Mouse (Mus musculus) forebrain, embryonic 11.5 days (tissue): ENCODE results near the gene Ufc1. TPM values are rescaled to one million over a fixed set of nuclear protein-coding genes. Genes with fewer than 3 reads are reported as not detected.
"Not testable (repeated sequence)": the region's sequence is repeated elsewhere in the genome, so short reads cannot be mapped to it uniquely, and the experiment has no call there.

Source experiments
- ATAC-seq: fragments of 200-750 bp; cut with Nextera tagmentation; replicated peaks from 2 replicates; pipeline ENCODE4 v1.8.0; 2017; ENCODE audit warnings: moderate TSS enrichment; ENCODE audit not compliant: low FRiP score
- DNase-seq: peaks from one replicate; pipeline ENCODE4 v3.0.0-alpha.2; 2017; ENCODE audit warnings: low spot score
- H3K27ac ChIP-seq: fragments of 300-500 bp; sonication (generic); 2 replicates; pipeline ENCODE4 v1.5.1; 2014; ENCODE audit warnings: low read depth, low read length
- H3K27me3 ChIP-seq: fragments of 300-500 bp; sonication (generic); 2 replicates; pipeline ENCODE4 v1.6.1; 2014; ENCODE audit warnings: mild to moderate bottlenecking, low read length, mixed read lengths; ENCODE audit not compliant: control insufficient read depth, insufficient read depth
- H3K36me3 ChIP-seq: fragments of 300-500 bp; sonication (generic); 2 replicates; pipeline ENCODE4 v1.6.1; 2014; ENCODE audit warnings: mild to moderate bottlenecking, low read length, moderate library complexity, mixed read lengths; ENCODE audit not compliant: control insufficient read depth, insufficient read depth
- H3K4me1 ChIP-seq: fragments of 300-500 bp; sonication (generic); replicated peaks from 2 replicates; pipeline ENCODE4 v1.6.1; 2014; ENCODE audit warnings: low read length, mixed read lengths; ENCODE audit not compliant: control insufficient read depth, insufficient read depth
- H3K4me2 ChIP-seq: fragments of 300-500 bp; sonication (generic); 2 replicates; pipeline ENCODE4 v1.6.1; 2014; ENCODE audit warnings: low read depth, mild to moderate bottlenecking, low read length, moderate library complexity, mixed read lengths; ENCODE audit not compliant: severe bottlenecking
- H3K4me3 ChIP-seq: fragments of 300-500 bp; sonication (generic); 2 replicates; pipeline ENCODE4 v1.5.1; 2014; ENCODE audit warnings: low read depth, low read length
- H3K9ac ChIP-seq: fragments of 300-500 bp; sonication (generic); 2 replicates; pipeline ENCODE4 v1.6.1; 2014; ENCODE audit warnings: low read length
- H3K9me3 ChIP-seq: fragments of 300-500 bp; sonication (generic); 2 replicates; pipeline ENCODE4 v1.6.1; 2016; ENCODE audit warnings: low read length, mixed read lengths; ENCODE audit not compliant: control insufficient read depth
- WGBS: fragments of 180-500 bp; shearing (Covaris S2); extraction: QIAGEN DNeasy Blood & Tissue Kit; methylation state at CpG from one replicate; pipeline ENCODE4 v1.1.7; 2014; 5-methylcytosine and 5-hydroxymethylcytosine counted together
- polyA plus RNA-seq: library from polyadenylated mRNA; unstranded; fragments of >200 nt; fragmentation: Nextera tagmentation; extraction: Ambion mirVana; gene quantifications from 2 replicates; pipeline ENCODE4 v1.2.1, GENCODE M21; 2014

Gene Ufc1
- polyA plus RNA-seq, 1 experiment from 2014 or later: 92.4 TPM

- H3K4me1 ChIP-seq: peaks cover 32% of the 10 kb centered on the region
- no peaks in the 10 kb centered on the region for H3K9me3 ChIP-seq
- H3K36me3 ChIP-seq: no peaks in the 10 kb centered on the region
- WGBS: 6% methylated on average over 4 of the region's 5 CpGs
- H3K27me3 ChIP-seq: no peaks in the 10 kb centered on the region
- H3K4me3 ChIP-seq: peak within 1 kb of the TSS; percentile 20
- peak within 1 kb of the TSS; percentile 30 for H3K9ac ChIP-seq
- H3K27ac ChIP-seq: no peak within 1 kb of the TSS
- H3K4me2 ChIP-seq: peak within 1 kb of the TSS; percentile 47
- ATAC-seq: no peak
- DNase-seq: peak; percentile 65
These were observed 44.8 kb downstream of the Ufc1 start, which contains the start of gene Adamts4 for GRCm38 (mm10) chr1:171249913-171250600. Adamts4 (plus strand) TSS chr1:171250421.

- DNase-seq (no peak), ATAC-seq (no peak)
- Histone ChIP-seq H3K27me3 (no peaks in the 10 kb centered on the region), H3K9me3 (no peaks in the 10 kb centered on the region), H3K4me1 (peaks cover 32% of the 10 kb centered on the region), H3K36me3 (no peaks in the 10 kb centered on the region), H3K9ac (no peak overlapping the region; the same call in 1 of the 2 replicates), H3K4me3 (no peak overlapping the region), H3K27ac (0 out of 2 replicates have a peak overlapping the region, but pooled peaks have one; percentile 37), H3K4me2 (no peak overlapping the region; the same call in 1 of the 2 replicates)
- 42% methylated on average over 3 of the region's 3 CpGs for WGBS
These were observed 46.2 kb downstream of the Ufc1 start for GRCm38 (mm10) chr1:171248386-171249226.

- H3K36me3 ChIP-seq: no peaks in the 10 kb centered on the region
- 28% methylated on average over 4 of the region's 4 CpGs for WGBS
- peaks cover 32% of the 10 kb centered on the region for H3K4me1 ChIP-seq
- no peaks in the 10 kb centered on the region for H3K9me3 ChIP-seq
- no peaks in the 10 kb centered on the region for H3K27me3 ChIP-seq
- no peak for DNase-seq
- H3K4me3 ChIP-seq: no peak overlapping the region
- peak overlapping the region; percentile 63 for H3K27ac ChIP-seq
- peak overlapping the region; percentile 50 for H3K4me2 ChIP-seq
- H3K9ac ChIP-seq: peak overlapping the region; percentile 8; the same call in 1 of the 2 replicates
- no peak for ATAC-seq
These were observed 46.9 kb downstream of the Ufc1 start for GRCm38 (mm10) chr1:171247916-171248315.

GRCm38 (mm10) chr1:171247453-171247841 lies 47.4 kb downstream of the Ufc1 start:
- WGBS: 16% methylated on average over 13 of the region's 13 CpGs

GRCm38 (mm10) chr1:171246709-171247452 lies 47.9 kb downstream of the Ufc1 start:
- H3K27ac ChIP-seq: peak overlapping the region; percentile 63
- H3K9ac ChIP-seq: peak overlapping the region; percentile 92
- H3K4me2 ChIP-seq: peak overlapping the region; percentile 78
- under 1% methylated on average over 41 of the region's 41 CpGs for WGBS
- H3K36me3 ChIP-seq: no peaks in the 10 kb centered on the region; the same call in 1 of the 2 replicates
- H3K4me3 ChIP-seq: peak overlapping the region; percentile 81
- H3K27me3 ChIP-seq: no peaks in the 10 kb centered on the region
- DNase-seq (peak; percentile 99), ATAC-seq (peak; percentile 91)
- peaks cover 25% of the 10 kb centered on the region for H3K4me1 ChIP-seq
- H3K9me3 ChIP-seq: no peaks in the 10 kb centered on the region

More at GRCm38 (mm10) chr1:171247453-171247841, 47.4 kb downstream of the Ufc1 start:
- Histone ChIP-seq H3K27me3 (no peaks in the 10 kb centered on the region), H3K9me3 (no peaks in the 10 kb centered on the region), H3K9ac (peak overlapping the region; percentile 92), H3K4me2 (peak overlapping the region; percentile 50), H3K4me3 (peak overlapping the region; percentile 81), H3K27ac (peak overlapping the region; percentile 63), H3K36me3 (no peaks in the 10 kb centered on the region; the same call in 1 of the 2 replicates), H3K4me1 (peaks cover 30% of the 10 kb centered on the region)
- peak; percentile 11 for ATAC-seq
- peak; percentile 57 for DNase-seq

- Histone ChIP-seq H3K9me3 (no peaks in the 10 kb centered on the region), H3K4me2 (no peak overlapping the region), H3K4me1 (peaks cover 13% of the 10 kb centered on the region), H3K4me3 (no peak overlapping the region), H3K27ac (no peak overlapping the region), H3K27me3 (no peaks in the 10 kb centered on the region), H3K36me3 (no peaks in the 10 kb centered on the region; the same call in 1 of the 2 replicates), H3K9ac (no peak overlapping the region)
- WGBS: 87% methylated on average over 8 of the region's 8 CpGs
- ATAC-seq: no peak
- no peak for DNase-seq
These were observed 49.5 kb downstream of the Ufc1 start for GRCm38 (mm10) chr1:171245353-171245752.

- not testable (repeated sequence) for H3K4me3 ChIP-seq, ATAC-seq, H3K9me3 ChIP-seq, H3K4me1 ChIP-seq, H3K27me3 ChIP-seq, H3K36me3 ChIP-seq, H3K9ac ChIP-seq, H3K27ac ChIP-seq, DNase-seq, H3K4me2 ChIP-seq
- WGBS: 82% methylated on average over 12 of the region's 12 CpGs
These were observed 52.9 kb downstream of the Ufc1 start for GRCm38 (mm10) chr1:171241952-171242351.

- Histone ChIP-seq H3K9me3 (no peaks in the 10 kb centered on the region), H3K9ac (no peak overlapping the region), H3K36me3 (peaks cover 15% of the 10 kb centered on the region; the same call in 1 of the 2 replicates), H3K4me1 (0 out of 2 replicates have a peak, but pooled peaks cover 3% of the 10 kb centered on the region), H3K27me3 (no peaks in the 10 kb centered on the region), H3K27ac (no peak overlapping the region), H3K4me3 (no peak overlapping the region), H3K4me2 (no peak overlapping the region)
- no peak for ATAC-seq
- 91% methylated on average over 10 of the region's 10 CpGs for WGBS
- no peak for DNase-seq
These were observed 53.9 kb downstream of the Ufc1 start for GRCm38 (mm10) chr1:171240911-171241310.
